In the genomic region with DNA sequence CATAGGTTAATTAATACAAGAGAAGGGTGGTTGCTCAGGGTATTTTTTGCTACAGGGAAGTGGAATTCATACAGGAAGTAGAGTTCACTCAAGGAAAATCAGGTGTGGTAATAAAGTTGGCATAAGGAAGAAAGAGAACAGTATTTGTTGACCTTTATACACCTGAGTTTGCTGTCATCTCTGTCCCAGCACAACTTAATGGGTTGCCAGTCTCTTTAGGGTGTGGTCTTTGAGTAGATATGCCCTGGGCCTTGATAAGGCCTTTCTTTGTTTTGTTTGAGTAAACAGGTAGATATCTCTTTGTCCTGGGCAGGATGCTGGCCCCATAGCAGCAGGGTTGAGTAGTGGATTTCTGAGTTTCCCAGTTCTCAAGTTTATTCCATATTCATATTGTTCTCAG, we compare ENCODE assay signal across 28 mouse cellular contexts. TPM values are rescaled to one million over a fixed set of nuclear protein-coding genes. Genes with fewer than 3 reads are reported as not detected.
DNase-seq lines count a peak whose midpoint lies in the region; ATAC-seq lines count a peak whose summit lies in the region.
"Had no signal": no experiment of that assay in that cellular context is flagged by ENCODE, and none has a peak within 500 bp of the region (broad histone marks: within the 10 kb centered on the region; RNA-seq: fewer than 3 reads in every experiment).

No protein-coding gene starts in this region.

- H3K27me3 ChIP-seq in intestine, embryonic 15.5 days (replicated peaks), result no peaks in the 10 kb centered on the region
- no peaks in the 10 kb centered on the region for H3K27me3 ChIP-seq in intestine, embryonic 16.5 days (replicated peaks; ENCODE audit: control insufficient read depth, insufficient read depth, low read length)
- H3K27me3 ChIP-seq in stomach, embryonic 15.5 days (replicated peaks), result no peaks in the 10 kb centered on the region
- H3K27me3 ChIP-seq in midbrain, embryonic 10.5 days (ENCODE audit: low read depth, poor library complexity, severe bottlenecking), result no peaks in the 10 kb centered on the region
- H3K27me3 ChIP-seq: forebrain, embryonic 13.5 days; hindbrain, embryonic 12.5 days; hindbrain, embryonic 15.5 days had no signal

- no peaks in the 10 kb centered on the region for H3K4me1 ChIP-seq in intestine, embryonic 15.5 days (replicated peaks)
- H3K4me1 ChIP-seq in intestine, embryonic 16.5 days (ENCODE audit: control insufficient read depth, insufficient read depth, low read length), result no peaks in the 10 kb centered on the region
- no peaks in the 10 kb centered on the region for H3K4me1 ChIP-seq in stomach, embryonic 15.5 days
- no peaks in the 10 kb centered on the region for H3K4me1 ChIP-seq in midbrain, embryonic 10.5 days
- H3K4me1 ChIP-seq: hindbrain, embryonic 12.5 days; hindbrain, embryonic 15.5 days had no signal

- no peaks in the 10 kb centered on the region for H3K9me3 ChIP-seq in intestine, embryonic 15.5 days
- H3K9me3 ChIP-seq in intestine, embryonic 16.5 days (ENCODE audit: control insufficient read depth, low read length), result no peaks in the 10 kb centered on the region
- H3K9me3 ChIP-seq in stomach, embryonic 15.5 days, result no peaks in the 10 kb centered on the region
- no peaks in the 10 kb centered on the region for H3K9me3 ChIP-seq in midbrain, embryonic 10.5 days (replicated peaks)
- H3K9me3 ChIP-seq: forebrain, embryonic 10.5 days; forebrain, embryonic 13.5 days; hindbrain, embryonic 12.5 days; hindbrain, embryonic 15.5 days had no signal

- H3K4me2 ChIP-seq in intestine, embryonic 15.5 days (replicated peaks), result no peak overlapping the region
- H3K4me2 ChIP-seq in intestine, embryonic 16.5 days (ENCODE audit: low read depth, low read length), result no peak overlapping the region
- no peak overlapping the region for H3K4me2 ChIP-seq in stomach, embryonic 15.5 days
- H3K4me2 ChIP-seq: forebrain, embryonic 13.5 days; heart, embryonic 11.5 days; hindbrain, embryonic 12.5 days; hindbrain, embryonic 15.5 days had no signal

- no peak overlapping the region for H3K27ac ChIP-seq in intestine, embryonic 15.5 days
- H3K27ac ChIP-seq in intestine, embryonic 16.5 days (ENCODE audit: low read length), result no peak overlapping the region
- H3K27ac ChIP-seq in stomach, embryonic 15.5 days, result no peak overlapping the region
- H3K27ac ChIP-seq in midbrain, embryonic 10.5 days (replicated peaks), result no peak overlapping the region
- H3K27ac ChIP-seq: forebrain, embryonic 10.5 days; forebrain, embryonic 13.5 days; hindbrain, embryonic 12.5 days; hindbrain, embryonic 15.5 days had no signal

- no peak overlapping the region for H3K4me3 ChIP-seq in intestine, embryonic 15.5 days (replicated peaks)
- no peak overlapping the region for H3K4me3 ChIP-seq in intestine, embryonic 16.5 days (ENCODE audit: low read length)
- H3K4me3 ChIP-seq in stomach, embryonic 15.5 days (replicated peaks), result no peak overlapping the region
- no peak overlapping the region for H3K4me3 ChIP-seq in midbrain, embryonic 10.5 days
- H3K4me3 ChIP-seq: forebrain, embryonic 10.5 days; forebrain, embryonic 13.5 days; hindbrain, embryonic 12.5 days; hindbrain, embryonic 15.5 days had no signal

- ATAC-seq in intestine, embryonic 15.5 days, result peak; percentile 95
- peak; percentile 90 for ATAC-seq in intestine, embryonic 16.5 days
- ATAC-seq in stomach, embryonic 15.5 days (ENCODE audit: insufficient read depth, low FRiP score, low read depth), result peak; percentile 39; the same call in 1 of the 2 replicates
- ATAC-seq: CD4-positive, CD25-positive, alpha-beta regulatory T cell, adult 4 months; forebrain, embryonic 13.5 days; forebrain, embryonic 16.5 days had no signal

- no peak overlapping the region for H3K9ac ChIP-seq in intestine, embryonic 15.5 days
- no peak overlapping the region for H3K9ac ChIP-seq in intestine, embryonic 16.5 days (ENCODE audit: low read depth, low read length)
- no peak overlapping the region for H3K9ac ChIP-seq in stomach, embryonic 15.5 days
- H3K9ac ChIP-seq: forebrain, embryonic 13.5 days; hindbrain, embryonic 12.5 days; hindbrain, embryonic 15.5 days had no signal

- DNase-seq in adrenal gland, adult 2 months, result no peak
- DNase-seq in right cerebral cortex, postnatal 36 days (ENCODE audit: low spot score in 2 of 2), result no peak
- DNase-seq in midbrain, embryonic 10.5 days (ENCODE audit: low spot score), result no peak
- DNase-seq: adrenal gland, postnatal 10 days; adrenal gland, postnatal 36 days; cerebellum, adult 18-20 months; cerebellum, adult 9-10 months; cerebellum, postnatal 14 days; gastrocnemius, postnatal 10 days; gastrocnemius, postnatal 36 days had no signal

- H3K36me3 ChIP-seq in intestine, embryonic 15.5 days, result no peaks in the 10 kb centered on the region
- H3K36me3 ChIP-seq in intestine, embryonic 16.5 days (ENCODE audit: control insufficient read depth, insufficient read depth, low read length), result no peaks in the 10 kb centered on the region
- no peaks in the 10 kb centered on the region for H3K36me3 ChIP-seq in stomach, embryonic 15.5 days
- H3K36me3 ChIP-seq in midbrain, embryonic 10.5 days, result no peaks in the 10 kb centered on the region
- H3K36me3 ChIP-seq: forebrain, embryonic 10.5 days; hindbrain, embryonic 12.5 days; hindbrain, embryonic 15.5 days had no signal

RNA-seq across cellular contexts. Expression of gene Themis3, which starts 15.6 kb away (rescaled TPM):
- polyA plus RNA-seq in intestine, embryonic 15.5 days (2015; fragmentation: Nextera tagmentation; extraction: Ambion mirVana), result 1.7 and 3.1 TPM in 2 replicates
- polyA plus RNA-seq in intestine, embryonic 16.5 days (2015; fragmentation: Nextera tagmentation; extraction: Ambion mirVana), result 4.5 and 9.1 TPM in 2 replicates
- polyA plus RNA-seq in stomach, embryonic 15.5 days (2015; fragmentation: Nextera tagmentation; extraction: Ambion mirVana), result 0.36 and 0.49 TPM in 2 replicates
- not detected for total RNA-seq in adrenal gland, adult 2 months (2021)
- polyA plus RNA-seq in adrenal gland, adult 2 months (2012; rRNA removed), result not detected in 2 replicates
- polyA plus RNA-seq in midbrain, embryonic 10.5 days (2016; fragmentation: Nextera tagmentation; extraction: Ambion mirVana), result not detected in 2 replicates
- total RNA-seq: adrenal gland, postnatal 36 days; gastrocnemius, postnatal 10 days; granulocyte monocyte progenitor cell, adult 5-6 weeks; hematopoietic stem cell, adult 5-6 weeks; MEL had no signal
- polyA plus RNA-seq: C2C12; CD4-positive, CD25-positive, alpha-beta regulatory T cell, adult 4 months; embryonic facial prominence, embryonic 11.5 days; embryonic facial prominence, embryonic 14.5 days; forebrain, embryonic 13.5 days; forebrain, embryonic 16.5 days; heart, embryonic 11.5 days; heart, embryonic 14.5 days; heart, postnatal 0 days; hindbrain, embryonic 12.5 days had no signal

Comparison
In these comparisons a context has a peak if more than half of its experiments do, and no peak if none do; other contexts are left out.
1. ATAC-seq: peak in every context shown above with its lines; median percentile 95 in intestine, embryonic 15.5 days; 90 in intestine, embryonic 16.5 days; 39 in stomach, embryonic 15.5 days.